Mouse (Mus musculus) monocyte, adult 2 months (primary cell): ENCODE results near the gene Rabggta.

Source experiments
- DNase-seq, 2 experiments: peaks; one replicate each; pipeline ENCODE4 v3.0.0; 2022; ENCODE audit warnings: low spot score in 2 of 2, low read depth in 1 of 2

Gene Rabggta

DNA sequence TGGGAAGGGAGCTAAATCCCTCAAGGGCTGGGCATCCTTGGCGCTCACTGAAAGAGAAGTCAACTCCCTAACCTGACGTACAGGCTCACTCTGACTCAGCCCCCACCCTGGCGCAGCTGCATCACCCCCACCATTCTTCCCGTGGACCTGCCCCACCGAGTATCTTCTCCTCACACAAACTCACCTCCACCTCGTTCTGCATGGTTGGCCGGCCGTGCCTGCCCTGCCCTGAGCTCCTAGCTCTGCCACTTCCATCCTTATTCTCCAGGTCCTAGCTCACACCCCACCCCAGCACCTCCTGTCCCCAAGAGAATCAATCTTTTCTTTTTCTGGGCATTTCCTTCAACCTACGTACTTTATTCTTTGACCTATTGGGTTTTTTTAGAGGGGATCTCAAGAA, 20.9 kb downstream of the Rabggta start:
- DNase-seq = no peak

DNA sequence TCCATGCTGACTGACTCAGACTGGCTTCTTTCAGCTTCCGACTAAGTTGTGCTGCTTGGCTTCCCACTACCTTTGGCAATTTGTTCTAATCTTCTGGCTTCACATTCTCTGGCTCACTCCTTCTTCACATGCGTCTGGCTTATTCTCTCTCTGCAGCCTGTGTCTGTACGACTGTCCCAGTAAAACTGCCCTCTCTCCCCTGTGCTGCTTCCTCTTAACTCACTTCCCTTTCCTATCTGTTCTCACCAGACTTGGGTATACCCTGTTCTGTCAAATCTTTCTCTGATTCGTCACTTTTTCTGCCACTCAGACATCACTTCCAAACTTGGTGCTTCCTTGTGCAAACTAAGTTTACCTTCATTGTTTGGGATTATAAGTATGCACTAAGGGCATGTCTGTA, 24.8 kb downstream of the Rabggta start:
- peak in 1 of 2 experiments; percentile 20 for DNase-seq

DNA sequence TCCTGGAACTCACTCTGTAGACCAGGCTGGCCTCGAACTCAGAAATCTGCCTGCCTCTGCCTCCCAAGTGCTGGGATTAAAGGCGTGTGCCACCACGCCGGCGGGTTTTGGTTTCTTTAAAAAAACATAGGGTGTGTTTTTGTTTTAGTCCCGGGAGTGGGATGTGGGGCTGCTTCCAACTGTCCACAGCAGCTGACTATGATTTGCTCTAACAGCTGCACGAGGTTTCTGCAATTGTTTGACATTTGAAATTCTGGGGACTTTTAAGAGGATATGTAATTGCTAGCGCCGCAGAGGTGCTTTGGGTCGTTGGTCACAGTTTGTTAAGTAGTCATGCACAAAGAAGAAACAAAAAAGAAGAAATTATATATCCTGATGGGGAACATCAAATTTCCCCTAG, 32.6 kb downstream of the Rabggta start:
- DNase-seq = no peak

DNA sequence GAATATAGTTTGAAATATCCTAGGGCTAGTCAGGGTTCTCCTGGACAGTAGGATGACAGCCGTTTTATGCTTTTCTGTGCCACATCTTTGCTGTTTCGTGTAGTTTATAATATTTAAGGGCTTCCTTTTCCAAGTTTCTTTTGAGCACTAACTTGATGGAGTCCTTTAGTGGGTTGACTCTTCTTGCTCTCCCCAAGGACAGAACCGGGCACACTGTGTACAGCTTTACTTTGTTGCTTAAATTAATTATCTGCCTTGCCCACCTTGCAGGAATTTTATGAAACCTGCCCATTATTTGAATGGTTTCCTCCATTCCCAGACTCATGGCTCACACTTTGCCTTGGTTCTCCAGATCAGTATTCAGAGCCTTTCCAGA, 40.0 kb downstream of the Rabggta start:
- DNase-seq = no peak

GRCm38 (mm10) chr14:55681160-55682117, 40.6 kb downstream of the Rabggta start, which contains the start of gene Tinf2:
Gene Tinf2, minus strand, starts transcription at chr14:55681820.
- DNase-seq = peak; percentile 84 to 94

GRCm38 (mm10) chr14:55677615-55678014, 44.4 kb downstream of the Rabggta start:
- no peak for DNase-seq

GRCm38 (mm10) chr14:55672741-55673060, 49.4 kb downstream of the Rabggta start:
- no peak for DNase-seq

DNA sequence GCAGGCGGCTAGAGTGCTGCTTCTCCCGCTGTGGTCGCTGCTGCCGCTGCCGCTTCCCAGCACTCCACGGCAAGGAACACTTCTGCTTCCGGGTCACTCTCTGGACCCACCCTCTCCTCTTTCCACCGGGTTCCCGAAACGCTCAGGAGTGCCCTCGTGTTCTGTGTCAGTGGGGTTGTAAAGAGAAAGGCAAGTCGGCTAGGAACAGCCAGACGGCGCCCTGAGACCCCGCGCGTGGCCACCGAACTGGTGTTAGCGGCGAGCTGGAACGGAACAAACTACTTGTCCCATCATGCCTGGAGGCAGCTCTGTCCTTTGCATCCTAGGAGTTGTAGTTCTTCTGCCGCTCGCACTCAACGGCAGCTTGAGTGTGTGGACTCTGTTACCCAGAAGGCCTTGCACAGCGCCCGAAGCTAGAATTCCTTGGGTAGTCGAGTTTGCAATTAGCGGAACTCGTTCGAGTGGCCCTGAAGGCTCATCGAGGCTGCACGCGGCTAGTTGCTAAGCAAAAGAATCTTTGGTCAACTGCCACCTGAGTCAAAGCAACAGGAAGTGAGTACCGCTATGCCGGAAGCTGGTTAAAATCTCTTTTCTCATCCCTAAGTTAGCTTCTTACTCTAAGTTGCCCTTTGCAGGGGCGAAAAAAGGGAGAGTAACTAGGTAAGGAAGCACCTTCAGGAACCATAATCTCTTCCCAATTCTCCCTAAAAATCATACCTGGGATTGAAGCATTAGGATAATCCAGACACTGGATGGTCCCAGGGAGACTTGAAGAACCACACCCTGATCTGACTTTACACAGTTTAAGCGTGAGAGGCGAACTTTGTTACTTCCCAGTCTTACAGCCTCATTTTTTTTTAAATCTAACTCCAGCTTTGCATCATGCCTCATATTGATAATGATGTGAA, 50.0 kb downstream of the Rabggta start, which contains the start of the genes Gmpr2 and Nedd8:
TSS of gene Gmpr2 (plus strand) at position 109 of the 908 bp plus-strand sequence.
TSS of gene Nedd8 (minus strand) at position 292 of the 908 bp plus-strand sequence.
- peak; percentile 79 to 85 for DNase-seq

DNA sequence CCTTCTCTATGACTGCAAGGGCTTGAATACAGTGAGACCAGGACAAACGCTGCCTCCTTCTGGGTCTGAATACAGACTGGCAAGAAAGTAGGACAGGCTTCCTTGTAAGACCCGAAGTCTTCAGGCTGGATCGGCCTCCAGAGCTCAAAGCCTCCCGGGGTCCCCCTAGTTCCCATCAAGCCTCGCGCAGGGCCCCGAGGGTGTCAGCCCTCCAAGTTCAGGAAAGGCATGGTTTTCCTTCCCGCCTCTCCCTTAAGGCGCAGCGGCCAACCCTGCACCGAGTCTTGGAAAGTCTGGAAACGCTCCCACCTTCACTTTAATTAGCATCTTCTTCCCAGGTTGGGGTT, 50.6 kb downstream of the Rabggta start:
- DNase-seq = no peak
